Mouse (Mus musculus): ENCODE measurements at regions not wholly inside any gene's neighbourhood (a gene's known extent, or its start where the extent isn't known, plus 50 kb on each side); places are given as distances from the start of the nearest gene placed in this dataset.

- Histone ChIP-seq H3K27me3 (ENCODE audit: control insufficient read depth, insufficient read depth, low read length) (no peaks in the 10 kb centered on the region), H3K4me2 (ENCODE audit: low read depth, low read length) (no peak overlapping the region), H3K4me1 (ENCODE audit: control insufficient read depth, insufficient read depth, low read length) (peaks cover 2% of the 10 kb centered on the region; the same call in 1 of the 2 replicates), H3K9me3 (replicated peaks; ENCODE audit: control insufficient read depth, low read length) (no peaks in the 10 kb centered on the region), H3K9ac (replicated peaks; ENCODE audit: low read length) (no peak overlapping the region), H3K36me3 (replicated peaks; ENCODE audit: control insufficient read depth, insufficient read depth, low read depth, low read length) (no peaks in the 10 kb centered on the region), H3K27ac (replicated peaks; ENCODE audit: low read depth, low read length) (no peak overlapping the region), H3K4me3 (ENCODE audit: low read depth, low read length) (no peak overlapping the region)
- DNase-seq (ENCODE audit: low spot score) (no peak), ATAC-seq (replicated peaks; ENCODE audit: insufficient number of reproducible peaks, low FRiP score, low TSS enrichment, low read depth) (no peak)
- 93% methylated on average over 1 of the region's 1 CpGs for WGBS
Measured at GRCm38 (mm10) chr3:40282926-40283325, 248.2 kb upstream of the Intu start.

- ATAC-seq (replicated peaks; ENCODE audit: insufficient number of reproducible peaks, low FRiP score, low TSS enrichment, low read depth), result no peak; the same call in 1 of the 2 replicates
Measured at GRCm38 (mm10) chr3:40286959-40287710, 244.0 kb upstream of the Intu start.

GRCm38 (mm10) chr3:40297120-40297519 lies 234.0 kb upstream of the Intu start:
- no peaks in the 10 kb centered on the region for H3K9me3 ChIP-seq (replicated peaks; ENCODE audit: control insufficient read depth, low read length)
- no peaks in the 10 kb centered on the region for H3K36me3 ChIP-seq (replicated peaks; ENCODE audit: control insufficient read depth, insufficient read depth, low read depth, low read length)
- H3K27me3 ChIP-seq (ENCODE audit: control insufficient read depth, insufficient read depth, low read length), result no peaks in the 10 kb centered on the region
- no peak overlapping the region for H3K4me2 ChIP-seq (ENCODE audit: low read depth, low read length)
- ATAC-seq (replicated peaks; ENCODE audit: insufficient number of reproducible peaks, low FRiP score, low TSS enrichment, low read depth) (no peak), DNase-seq (ENCODE audit: low spot score) (no peak)
- no peak overlapping the region for H3K4me3 ChIP-seq (ENCODE audit: low read depth, low read length)
- no peak overlapping the region for H3K9ac ChIP-seq (replicated peaks; ENCODE audit: low read length)
- no peak overlapping the region for H3K27ac ChIP-seq (replicated peaks; ENCODE audit: low read depth, low read length)
- H3K4me1 ChIP-seq (ENCODE audit: control insufficient read depth, insufficient read depth, low read length), result no peaks in the 10 kb centered on the region

More at GRCm38 (mm10) chr3:40286959-40287710, 244.0 kb upstream of the Intu start:
- DNase-seq (ENCODE audit: low spot score), result peak; percentile 53
- H3K4me3 ChIP-seq (ENCODE audit: low read depth, low read length), result no peak overlapping the region
- 0 out of 2 replicates have a peak overlapping the region, but pooled peaks have one; percentile 20 for H3K27ac ChIP-seq (replicated peaks; ENCODE audit: low read depth, low read length)
- no peaks in the 10 kb centered on the region for H3K9me3 ChIP-seq (replicated peaks; ENCODE audit: control insufficient read depth, low read length)
- H3K36me3 ChIP-seq (replicated peaks; ENCODE audit: control insufficient read depth, insufficient read depth, low read depth, low read length), result no peaks in the 10 kb centered on the region
- H3K4me2 ChIP-seq (ENCODE audit: low read depth, low read length), result no peak overlapping the region
- no peaks in the 10 kb centered on the region for H3K27me3 ChIP-seq (ENCODE audit: control insufficient read depth, insufficient read depth, low read length)
- H3K4me1 ChIP-seq (ENCODE audit: control insufficient read depth, insufficient read depth, low read length), result peaks cover 2% of the 10 kb centered on the region; the same call in 1 of the 2 replicates
- no peak overlapping the region for H3K9ac ChIP-seq (replicated peaks; ENCODE audit: low read length)
- 28% methylated on average over 7 of the region's 7 CpGs for WGBS

GRCm38 (mm10) chr3:40320319-40320718 lies 210.8 kb upstream of the Intu start:
- H3K27me3 ChIP-seq (ENCODE audit: control insufficient read depth, insufficient read depth, low read length), result no peaks in the 10 kb centered on the region
- H3K27ac ChIP-seq (replicated peaks; ENCODE audit: low read depth, low read length), result no peak overlapping the region
- no peaks in the 10 kb centered on the region; the same call in 1 of the 2 replicates for H3K4me1 ChIP-seq (ENCODE audit: control insufficient read depth, insufficient read depth, low read length)
- H3K4me3 ChIP-seq (ENCODE audit: low read depth, low read length), result no peak overlapping the region
- DNase-seq (ENCODE audit: low spot score) (peak; percentile 82), ATAC-seq (replicated peaks; ENCODE audit: insufficient number of reproducible peaks, low FRiP score, low TSS enrichment, low read depth) (no peak)
- H3K9ac ChIP-seq (replicated peaks; ENCODE audit: low read length), result no peak overlapping the region
- 31% methylated on average over 5 of the region's 5 CpGs for WGBS
- H3K9me3 ChIP-seq (replicated peaks; ENCODE audit: control insufficient read depth, low read length), result no peaks in the 10 kb centered on the region
- no peak overlapping the region for H3K4me2 ChIP-seq (ENCODE audit: low read depth, low read length)
- no peaks in the 10 kb centered on the region for H3K36me3 ChIP-seq (replicated peaks; ENCODE audit: control insufficient read depth, insufficient read depth, low read depth, low read length)

GRCm38 (mm10) chr3:40325872-40326803 lies 204.9 kb upstream of the Intu start:
- ATAC-seq (replicated peaks; ENCODE audit: insufficient number of reproducible peaks, low FRiP score, low TSS enrichment, low read depth) (peak; percentile 79), DNase-seq (ENCODE audit: low spot score) (peak; percentile 89)
- H3K27me3 ChIP-seq (ENCODE audit: control insufficient read depth, insufficient read depth, low read length), result no peaks in the 10 kb centered on the region
- 38% methylated on average over 22 of the region's 22 CpGs for WGBS
- H3K4me1 ChIP-seq (ENCODE audit: control insufficient read depth, insufficient read depth, low read length), result no peaks in the 10 kb centered on the region; the same call in 1 of the 2 replicates
- no peak overlapping the region for H3K4me3 ChIP-seq (ENCODE audit: low read depth, low read length)
- no peak overlapping the region for H3K9ac ChIP-seq (replicated peaks; ENCODE audit: low read length)
- no peaks in the 10 kb centered on the region for H3K36me3 ChIP-seq (replicated peaks; ENCODE audit: control insufficient read depth, insufficient read depth, low read depth, low read length)
- no peak overlapping the region for H3K4me2 ChIP-seq (ENCODE audit: low read depth, low read length)
- 0 out of 2 replicates have a peak overlapping the region, but pooled peaks have one; percentile 61 for H3K27ac ChIP-seq (replicated peaks; ENCODE audit: low read depth, low read length)
- H3K9me3 ChIP-seq (replicated peaks; ENCODE audit: control insufficient read depth, low read length), result no peaks in the 10 kb centered on the region

- WGBS, result 90% methylated on average over 5 of the region's 5 CpGs
Measured at GRCm38 (mm10) chr3:40339492-40340030, 191.5 kb upstream of the Intu start.

GRCm38 (mm10) chr3:40355103-40355502 lies 176.0 kb upstream of the Intu start:
- Histone ChIP-seq H3K4me1 (ENCODE audit: control insufficient read depth, insufficient read depth, low read length) (no peaks in the 10 kb centered on the region), H3K9ac (replicated peaks; ENCODE audit: low read length) (no peak overlapping the region), H3K9me3 (replicated peaks; ENCODE audit: control insufficient read depth, low read length) (no peaks in the 10 kb centered on the region), H3K36me3 (replicated peaks; ENCODE audit: control insufficient read depth, insufficient read depth, low read depth, low read length) (no peaks in the 10 kb centered on the region), H3K27ac (replicated peaks; ENCODE audit: low read depth, low read length) (no peak overlapping the region), H3K4me2 (ENCODE audit: low read depth, low read length) (no peak overlapping the region), H3K27me3 (ENCODE audit: control insufficient read depth, insufficient read depth, low read length) (no peaks in the 10 kb centered on the region), H3K4me3 (ENCODE audit: low read depth, low read length) (no peak overlapping the region)
- WGBS, result 71% methylated on average over 4 of the region's 4 CpGs
- DNase-seq (ENCODE audit: low spot score), result no peak
- no peak for ATAC-seq (replicated peaks; ENCODE audit: insufficient number of reproducible peaks, low FRiP score, low TSS enrichment, low read depth)

More at GRCm38 (mm10) chr3:40339492-40340030, 191.5 kb upstream of the Intu start:
- H3K27ac ChIP-seq (replicated peaks; ENCODE audit: low read depth, low read length), result no peak overlapping the region
- H3K36me3 ChIP-seq (replicated peaks; ENCODE audit: control insufficient read depth, insufficient read depth, low read depth, low read length), result no peaks in the 10 kb centered on the region
- no peak overlapping the region for H3K4me2 ChIP-seq (ENCODE audit: low read depth, low read length)
- H3K4me3 ChIP-seq (ENCODE audit: low read depth, low read length), result no peak overlapping the region
- DNase-seq (ENCODE audit: low spot score), result no peak
- no peak for ATAC-seq (replicated peaks; ENCODE audit: insufficient number of reproducible peaks, low FRiP score, low TSS enrichment, low read depth)
- H3K27me3 ChIP-seq (ENCODE audit: control insufficient read depth, insufficient read depth, low read length), result no peaks in the 10 kb centered on the region
- H3K9ac ChIP-seq (replicated peaks; ENCODE audit: low read length), result no peak overlapping the region
- no peaks in the 10 kb centered on the region for H3K9me3 ChIP-seq (replicated peaks; ENCODE audit: control insufficient read depth, low read length)
- no peaks in the 10 kb centered on the region for H3K4me1 ChIP-seq (ENCODE audit: control insufficient read depth, insufficient read depth, low read length)
